Mouse (Mus musculus): ENCODE results near the gene Krt1. TPM values are rescaled to one million over a fixed set of nuclear protein-coding genes. Genes with fewer than 3 reads are reported as not detected.

Krt1 gene
- 0.31 and 0.55 TPM in 2 replicates for polyA plus RNA-seq (2014; fragmentation: Nextera tagmentation; extraction: Ambion mirVana)

GRCm38 (mm10) chr15:101850694-101851093 is at the start of gene Krt1:
Gene Krt1 (minus strand): TSS chr15:101850794.
- Histone ChIP-seq H3K27ac (replicated peaks in 1 of 2; ENCODE audit: control insufficient read depth in 1 of 2, insufficient read depth in 1 of 2, low read depth in 2 of 2, low read length in 2 of 2) (no peak within 1 kb of the TSS), H3K9me3 (ENCODE audit: control insufficient read depth, low read length) (no peaks in the 10 kb centered on the region), H3K4me1 (ENCODE audit: control insufficient read depth in 2 of 2, insufficient read depth in 2 of 2, low read length in 2 of 2) (no peaks in the 10 kb centered on the region), H3K4me3 (ENCODE audit: control insufficient read depth in 1 of 2, insufficient read depth in 1 of 2, low read depth in 1 of 2, low read length in 2 of 2) (no peak within 1 kb of the TSS), H3K36me3 (ENCODE audit: control insufficient read depth, insufficient read depth, low read length) (no peaks in the 10 kb centered on the region), H3K4me2 (ENCODE audit: low read length) (no peak within 1 kb of the TSS), H3K27me3 (ENCODE audit: control insufficient read depth, insufficient read depth, low read length) (peaks cover 52% of the 10 kb centered on the region), H3K9ac (ENCODE audit: low read length) (no peak within 1 kb of the TSS)
- WGBS = 65% methylated on average over 6 of the region's 6 CpGs
- no peak for ATAC-seq (ENCODE audit: insufficient number of reproducible peaks, insufficient read depth, low FRiP score, low read depth)

- no peak for ATAC-seq (ENCODE audit: insufficient number of reproducible peaks, insufficient read depth, low FRiP score, low read depth)
- Histone ChIP-seq H3K4me1 (ENCODE audit: control insufficient read depth in 2 of 2, insufficient read depth in 2 of 2, low read length in 2 of 2) (peaks cover 0 to 1% of the 10 kb centered on the region in 2 experiments; a peak in 1 of 4 replicates), H3K4me2 (ENCODE audit: low read length) (no peak overlapping the region), H3K9me3 (ENCODE audit: control insufficient read depth, low read length) (no peaks in the 10 kb centered on the region), H3K36me3 (ENCODE audit: control insufficient read depth, insufficient read depth, low read length) (no peaks in the 10 kb centered on the region), H3K9ac (ENCODE audit: low read length) (no peak overlapping the region), H3K27me3 (ENCODE audit: control insufficient read depth, insufficient read depth, low read length) (no peaks in the 10 kb centered on the region), H3K27ac (replicated peaks in 1 of 2; ENCODE audit: control insufficient read depth in 1 of 2, insufficient read depth in 1 of 2, low read depth in 2 of 2, low read length in 2 of 2) (no peak overlapping the region), H3K4me3 (ENCODE audit: control insufficient read depth in 1 of 2, insufficient read depth in 1 of 2, low read depth in 1 of 2, low read length in 2 of 2) (no peak overlapping the region)
- WGBS = 89% methylated on average over 4 of the region's 4 CpGs
Measured at GRCm38 (mm10) chr15:101895216-101895615, 44.6 kb upstream of the Krt1 start.

- peaks cover 2 to 7% of the 10 kb centered on the region in 2 experiments; a peak in 1 of 4 replicates for H3K4me1 ChIP-seq (ENCODE audit: control insufficient read depth in 2 of 2, insufficient read depth in 2 of 2, low read length in 2 of 2)
- WGBS = 45% methylated on average over 4 of the region's 4 CpGs
- H3K36me3 ChIP-seq (ENCODE audit: control insufficient read depth, insufficient read depth, low read length) = no peaks in the 10 kb centered on the region
- no peak for ATAC-seq (ENCODE audit: insufficient number of reproducible peaks, insufficient read depth, low FRiP score, low read depth)
- no peaks in the 10 kb centered on the region for H3K9me3 ChIP-seq (ENCODE audit: control insufficient read depth, low read length)
- no peak within 1 kb of the TSS for H3K27ac ChIP-seq (replicated peaks in 1 of 2; ENCODE audit: control insufficient read depth in 1 of 2, insufficient read depth in 1 of 2, low read depth in 2 of 2, low read length in 2 of 2)
- no peaks in the 10 kb centered on the region for H3K27me3 ChIP-seq (ENCODE audit: control insufficient read depth, insufficient read depth, low read length)
- no peak within 1 kb of the TSS for H3K4me3 ChIP-seq (ENCODE audit: control insufficient read depth in 1 of 2, insufficient read depth in 1 of 2, low read depth in 1 of 2, low read length in 2 of 2)
- no peak within 1 kb of the TSS for H3K9ac ChIP-seq (ENCODE audit: low read length)
- H3K4me2 ChIP-seq (ENCODE audit: low read length) = no peak within 1 kb of the TSS
Measured at GRCm38 (mm10) chr15:101892820-101893219, 42.2 kb upstream of the Krt1 start, which contains the start of gene Krt76. Gene Krt76 (minus strand): TSS chr15:101892920.

GRCm38 (mm10) chr15:101879776-101880175 is 29.2 kb upstream of the Krt1 start:
- no peaks in the 10 kb centered on the region for H3K36me3 ChIP-seq (ENCODE audit: control insufficient read depth, insufficient read depth, low read length)
- WGBS = 24% methylated on average over 11 of the region's 11 CpGs
- H3K9ac ChIP-seq (ENCODE audit: low read length) = no peak overlapping the region
- no peaks in the 10 kb centered on the region for H3K9me3 ChIP-seq (ENCODE audit: control insufficient read depth, low read length)
- no peak overlapping the region for H3K27ac ChIP-seq (replicated peaks in 1 of 2; ENCODE audit: control insufficient read depth in 1 of 2, insufficient read depth in 1 of 2, low read depth in 2 of 2, low read length in 2 of 2)
- no peaks in the 10 kb centered on the region for H3K4me1 ChIP-seq (ENCODE audit: control insufficient read depth in 2 of 2, insufficient read depth in 2 of 2, low read length in 2 of 2)
- peaks cover 9% of the 10 kb centered on the region for H3K27me3 ChIP-seq (ENCODE audit: control insufficient read depth, insufficient read depth, low read length)
- ATAC-seq (ENCODE audit: insufficient number of reproducible peaks, insufficient read depth, low FRiP score, low read depth) = no peak
- H3K4me3 ChIP-seq (ENCODE audit: control insufficient read depth in 1 of 2, insufficient read depth in 1 of 2, low read depth in 1 of 2, low read length in 2 of 2) = no peak overlapping the region
- no peak overlapping the region for H3K4me2 ChIP-seq (ENCODE audit: low read length)

- no peak overlapping the region for H3K27ac ChIP-seq (replicated peaks in 1 of 2; ENCODE audit: control insufficient read depth in 1 of 2, insufficient read depth in 1 of 2, low read depth in 2 of 2, low read length in 2 of 2)
- WGBS = 43% methylated on average over 2 of the region's 2 CpGs
Measured at GRCm38 (mm10) chr15:101878041-101878440, 27.4 kb upstream of the Krt1 start.

GRCm38 (mm10) chr15:101874383-101874782 is 23.8 kb upstream of the Krt1 start:
- H3K27ac ChIP-seq (replicated peaks in 1 of 2; ENCODE audit: control insufficient read depth in 1 of 2, insufficient read depth in 1 of 2, low read depth in 2 of 2, low read length in 2 of 2) = no peak overlapping the region
- H3K36me3 ChIP-seq (ENCODE audit: control insufficient read depth, insufficient read depth, low read length) = no peaks in the 10 kb centered on the region
- no peak overlapping the region for H3K9ac ChIP-seq (ENCODE audit: low read length)
- ATAC-seq (ENCODE audit: insufficient number of reproducible peaks, insufficient read depth, low FRiP score, low read depth) = no peak
- 50% methylated on average over 1 of the region's 1 CpGs for WGBS
- H3K4me3 ChIP-seq (ENCODE audit: control insufficient read depth in 1 of 2, insufficient read depth in 1 of 2, low read depth in 1 of 2, low read length in 2 of 2) = no peak overlapping the region
- no peak overlapping the region for H3K4me2 ChIP-seq (ENCODE audit: low read length)
- peaks cover 19% of the 10 kb centered on the region for H3K27me3 ChIP-seq (ENCODE audit: control insufficient read depth, insufficient read depth, low read length)
- H3K4me1 ChIP-seq (ENCODE audit: control insufficient read depth in 2 of 2, insufficient read depth in 2 of 2, low read length in 2 of 2) = no peaks in the 10 kb centered on the region
- no peaks in the 10 kb centered on the region for H3K9me3 ChIP-seq (ENCODE audit: control insufficient read depth, low read length)

More at GRCm38 (mm10) chr15:101878041-101878440, 27.4 kb upstream of the Krt1 start:
- Histone ChIP-seq H3K4me2 (ENCODE audit: low read length) (no peak overlapping the region), H3K9me3 (ENCODE audit: control insufficient read depth, low read length) (no peaks in the 10 kb centered on the region), H3K4me3 (ENCODE audit: control insufficient read depth in 1 of 2, insufficient read depth in 1 of 2, low read depth in 1 of 2, low read length in 2 of 2) (no peak overlapping the region), H3K4me1 (ENCODE audit: control insufficient read depth in 2 of 2, insufficient read depth in 2 of 2, low read length in 2 of 2) (no peaks in the 10 kb centered on the region), H3K36me3 (ENCODE audit: control insufficient read depth, insufficient read depth, low read length) (no peaks in the 10 kb centered on the region), H3K9ac (ENCODE audit: low read length) (no peak overlapping the region), H3K27me3 (ENCODE audit: control insufficient read depth, insufficient read depth, low read length) (peaks cover 17% of the 10 kb centered on the region)
- ATAC-seq (ENCODE audit: insufficient number of reproducible peaks, insufficient read depth, low FRiP score, low read depth) = no peak

GRCm38 (mm10) chr15:101873231-101873630 is 22.6 kb upstream of the Krt1 start:
- no peaks in the 10 kb centered on the region for H3K4me1 ChIP-seq (ENCODE audit: control insufficient read depth in 2 of 2, insufficient read depth in 2 of 2, low read length in 2 of 2)
- H3K9ac ChIP-seq (ENCODE audit: low read length) = no peak overlapping the region
- no peak overlapping the region for H3K4me3 ChIP-seq (ENCODE audit: control insufficient read depth in 1 of 2, insufficient read depth in 1 of 2, low read depth in 1 of 2, low read length in 2 of 2)
- no peaks in the 10 kb centered on the region for H3K36me3 ChIP-seq (ENCODE audit: control insufficient read depth, insufficient read depth, low read length)
- H3K27me3 ChIP-seq (ENCODE audit: control insufficient read depth, insufficient read depth, low read length) = peaks cover 20% of the 10 kb centered on the region
- no peaks in the 10 kb centered on the region for H3K9me3 ChIP-seq (ENCODE audit: control insufficient read depth, low read length)
- 69% methylated on average over 4 of the region's 4 CpGs for WGBS
- no peak for ATAC-seq (ENCODE audit: insufficient number of reproducible peaks, insufficient read depth, low FRiP score, low read depth)
- H3K4me2 ChIP-seq (ENCODE audit: low read length) = no peak overlapping the region
- H3K27ac ChIP-seq (replicated peaks in 1 of 2; ENCODE audit: control insufficient read depth in 1 of 2, insufficient read depth in 1 of 2, low read depth in 2 of 2, low read length in 2 of 2) = no peak overlapping the region

- no peak within 1 kb of the TSS for H3K27ac ChIP-seq (replicated peaks in 1 of 2; ENCODE audit: control insufficient read depth in 1 of 2, insufficient read depth in 1 of 2, low read depth in 2 of 2, low read length in 2 of 2)
- H3K4me3 ChIP-seq (ENCODE audit: control insufficient read depth in 1 of 2, insufficient read depth in 1 of 2, low read depth in 1 of 2, low read length in 2 of 2) = no peak within 1 kb of the TSS
- H3K4me1 ChIP-seq (ENCODE audit: control insufficient read depth in 2 of 2, insufficient read depth in 2 of 2, low read length in 2 of 2) = no peaks in the 10 kb centered on the region
- peaks cover 19% of the 10 kb centered on the region for H3K27me3 ChIP-seq (ENCODE audit: control insufficient read depth, insufficient read depth, low read length)
- ATAC-seq (ENCODE audit: insufficient number of reproducible peaks, insufficient read depth, low FRiP score, low read depth) = no peak
- no peak within 1 kb of the TSS for H3K4me2 ChIP-seq (ENCODE audit: low read length)
- H3K9ac ChIP-seq (ENCODE audit: low read length) = no peak within 1 kb of the TSS
- 32% methylated on average over 6 of the region's 6 CpGs for WGBS
- no peaks in the 10 kb centered on the region for H3K36me3 ChIP-seq (ENCODE audit: control insufficient read depth, insufficient read depth, low read length)
- H3K9me3 ChIP-seq (ENCODE audit: control insufficient read depth, low read length) = no peaks in the 10 kb centered on the region
Measured at GRCm38 (mm10) chr15:101869431-101869830, 18.8 kb upstream of the Krt1 start, which contains the start of gene Krt77. Gene Krt77 (minus strand): TSS chr15:101869705.
